Mouse (Mus musculus): Measurements from ENCODE around the gene Zc3h6.
A peak's percentile ranks its signal among the peaks of the same experiment; 100 is the strongest.

DNA sequence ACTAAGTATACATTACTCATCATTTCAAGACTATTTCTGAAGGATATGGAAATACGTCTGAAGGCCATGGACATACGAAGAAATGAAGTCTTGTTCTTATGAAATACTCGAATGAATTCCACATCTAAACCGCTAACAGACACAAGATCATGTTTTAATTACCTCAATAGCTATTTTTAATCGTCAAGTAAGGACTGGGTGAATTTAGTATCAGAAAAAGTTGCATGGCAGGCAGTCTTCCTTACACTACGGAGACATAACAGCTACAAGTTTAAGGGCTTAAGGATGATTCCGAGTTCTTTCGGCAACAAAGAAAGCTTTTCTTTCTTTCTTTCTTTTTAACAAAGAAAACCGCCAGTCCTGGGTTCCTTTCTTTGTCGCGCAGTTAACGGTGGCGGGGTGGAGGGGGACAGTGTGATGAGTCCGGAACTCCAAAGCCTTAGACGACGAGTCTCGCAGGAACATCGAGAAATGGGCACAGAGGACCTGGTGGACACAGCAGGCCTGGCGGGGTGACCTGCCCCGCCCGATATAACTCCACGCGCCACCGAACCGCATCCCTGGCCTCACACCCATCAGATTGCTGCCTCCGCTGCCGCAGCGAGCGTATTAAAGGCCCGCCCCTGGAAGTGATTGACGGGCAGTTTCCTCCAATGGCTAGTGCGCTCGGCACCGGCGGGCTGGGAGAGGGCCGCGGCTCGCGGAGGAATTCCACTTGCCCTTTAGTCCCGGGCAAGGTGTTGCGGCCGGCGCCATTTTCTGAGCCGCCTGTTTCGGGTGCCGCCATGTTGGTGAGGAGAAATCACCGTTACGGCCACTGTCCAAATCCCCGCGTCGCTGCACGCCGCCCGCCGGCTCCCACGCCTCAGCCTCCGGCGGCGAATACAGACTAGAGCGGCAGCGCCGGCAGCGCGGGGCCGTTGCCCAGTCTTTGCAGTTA, at the start of gene Zc3h6:
- TF ChIP-seq POLR2A (IDR thresholded peaks at IDR 0.05; ENCODE audit: extremely low read depth, insufficient read depth, low read length), result peak; percentile 61; the same call in 1 of the 2 replicates
- TF ChIP-seq CTCF (IDR thresholded peaks at IDR 0.05; ENCODE audit: low read depth, low read length), result 0 out of 2 replicates have a peak, but pooled peaks have one; percentile 10
